Mouse (Mus musculus) ES-E14 (cell line): ENCODE results near the gene Paqr3. TPM values are rescaled to one million over a fixed set of nuclear protein-coding genes. Genes with fewer than 3 reads are reported as not detected.
A peak's percentile ranks its signal among the peaks of the same experiment; 100 is the strongest.

Experiments used
- DNase-seq: peaks from one replicate; pipeline ENCODE4 v3.0.0-alpha.2; 2013; ENCODE audit warnings: low read depth, low spot score
- H3K27ac ChIP-seq: 2 replicates; pipeline ENCODE4 v1.5.1; 2012; ENCODE audit warnings: low read depth, mild to moderate bottlenecking, low read length, moderate library complexity, mixed read lengths; ENCODE audit not compliant: poor library complexity, insufficient read depth, severe bottlenecking
- H3K36me3 ChIP-seq: 2 replicates; pipeline ENCODE4 v1.6.1; 2012; ENCODE audit warnings: mild to moderate bottlenecking, low read length, moderate library complexity, mixed read lengths; ENCODE audit not compliant: control insufficient read depth, poor library complexity, insufficient read depth, severe bottlenecking
- H3K4me1 ChIP-seq, 2 experiments: fragments of 150-350 bp in 1 of 2; sonication (generic) in 1 of 2; 2 replicates each; pipeline ENCODE4 v1.6.1; 2012; ENCODE audit warnings: low read length in 2 of 2, mild to moderate bottlenecking in 1 of 2, mixed read lengths in 1 of 2; ENCODE audit not compliant: control insufficient read depth in 2 of 2, insufficient read depth in 2 of 2, poor library complexity in 1 of 2
- H3K4me3 ChIP-seq, 2 experiments: fragments of 150-350 bp in 1 of 2; sonication (generic) in 1 of 2; 2 replicates each; pipeline ENCODE4 v1.5.1; 2012; ENCODE audit warnings: low read length in 2 of 2, low read depth in 1 of 2, mild to moderate bottlenecking in 1 of 2, mixed read lengths in 1 of 2; ENCODE audit not compliant: insufficient read depth in 1 of 2, poor library complexity in 1 of 2, severe bottlenecking in 1 of 2
- H3K9ac ChIP-seq: 2 replicates; pipeline ENCODE4 v1.6.1; 2012; ENCODE audit warnings: low read depth, mild to moderate bottlenecking, low read length, mixed read lengths; ENCODE audit not compliant: poor library complexity, insufficient read depth, severe bottlenecking
- H3K9me3 ChIP-seq: fragments of 150-350 bp; sonication (generic); 2 replicates; pipeline ENCODE4 v1.6.1; 2012; ENCODE audit warnings: low read depth, mild to moderate bottlenecking, low read length; ENCODE audit not compliant: control insufficient read depth, insufficient read depth
- CHD2 ChIP-seq: IDR thresholded peaks from 2 replicates; pipeline ENCODE4 v1.6.1; 2014; ENCODE audit warnings: mild to moderate bottlenecking, low read depth, low read length, inconsistent platforms
- HCFC1 ChIP-seq: IDR thresholded peaks from 2 replicates; pipeline ENCODE4 v1.6.1; 2012; ENCODE audit warnings: low read length, inconsistent platforms, borderline replicate concordance; ENCODE audit not compliant: insufficient read depth
- MAFK ChIP-seq: IDR thresholded peaks from 2 replicates; pipeline ENCODE4 v1.6.1; 2014; ENCODE audit warnings: mild to moderate bottlenecking, low read depth, low read length, inconsistent platforms; ENCODE audit not compliant: insufficient read depth
- ZC3H11A ChIP-seq: IDR thresholded peaks from 2 replicates; pipeline ENCODE4 v1.6.1; 2012; ENCODE audit warnings: low read depth, mild to moderate bottlenecking, inconsistent platforms, low read length, borderline replicate concordance
- ZNF384 ChIP-seq: IDR thresholded peaks from 2 replicates; pipeline ENCODE4 v1.6.1; 2012; ENCODE audit warnings: low read depth, low read length, inconsistent platforms
- in situ Hi-C, 2 experiments: fragments of 600-800 bp; cut with MboI; formaldehyde crosslinking; loops; one replicate each; pipeline ENCODE4 v1.15.1; 2025; ENCODE audit warnings: low sequenced_read_pairs in 2 of 2, inconsistent platforms in 1 of 2; ENCODE audit not compliant: unreplicated experiment in 2 of 2
- total RNA-seq: library from RNA; depleted of rRNA; stranded (reverse); fragments of 300-350 nt; gene quantifications from 2 replicates; pipeline ENCODE4 v1.2.3, GENCODE M21; 2012

Gene Paqr3
- total RNA-seq, 1 experiment, result 10.0 TPM

DNA sequence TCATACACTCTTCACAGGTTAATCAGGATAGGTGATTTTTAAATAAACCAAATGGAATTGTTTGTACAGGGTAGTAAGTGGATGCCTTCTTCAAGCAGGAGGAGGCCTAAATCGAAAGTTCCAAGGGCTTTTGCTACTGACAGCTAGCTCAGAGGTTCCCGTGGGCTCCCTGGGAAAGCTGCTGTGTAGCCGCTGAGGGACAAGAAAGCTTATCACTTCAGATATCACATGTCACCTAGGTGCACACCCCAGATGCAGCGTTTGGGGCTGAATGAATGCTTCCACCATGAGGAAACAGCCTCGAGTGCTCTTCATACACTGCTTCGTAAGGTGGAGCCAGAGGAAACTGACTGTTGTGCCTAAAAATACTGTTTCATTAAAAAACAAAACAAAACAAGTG is 23.2 kb downstream of the Paqr3 start:
- no peaks in the 10 kb centered on the region; the same call in 1 of the 2 replicates for H3K36me3 ChIP-seq
- H3K9me3 ChIP-seq, result no peaks in the 10 kb centered on the region
- peaks cover 0 to 6% of the 10 kb centered on the region in 2 experiments; a peak in 3 of 4 replicates for H3K4me1 ChIP-seq
- in situ Hi-C loops, result no loop called here
- H3K27ac ChIP-seq, result no peak overlapping the region
- no peak overlapping the region for H3K4me3 ChIP-seq
- TF ChIP-seq MAFK, result no peak
- TF ChIP-seq CHD2, result no peak
- no peak for TF ChIP-seq HCFC1
- no peak for TF ChIP-seq ZC3H11A
- TF ChIP-seq ZNF384, result no peak
- H3K9ac ChIP-seq, result no peak overlapping the region
- no peak for DNase-seq

DNA sequence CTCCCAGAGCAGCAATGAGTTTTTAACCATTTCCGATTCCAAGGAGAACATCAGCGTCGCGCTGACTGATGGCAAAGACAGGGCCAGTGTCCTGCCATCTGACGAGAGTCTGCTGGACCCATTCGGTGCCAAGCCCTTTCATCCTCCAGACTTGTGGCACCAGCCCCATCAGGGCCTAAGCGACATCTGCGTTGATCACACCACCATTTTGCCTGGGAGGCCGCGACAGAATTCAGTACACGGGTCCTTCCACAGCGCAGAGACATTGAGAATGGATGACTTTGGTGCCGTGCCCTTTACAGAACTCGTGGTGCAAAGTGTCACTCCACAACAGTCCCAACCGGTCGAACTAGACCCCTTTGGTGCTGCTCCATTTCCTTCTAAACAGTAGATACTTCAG is 23.6 kb downstream of the Paqr3 start:
- H3K36me3 ChIP-seq, result no peaks in the 10 kb centered on the region; the same call in 1 of the 2 replicates
- H3K9ac ChIP-seq, result peak overlapping the region; percentile 19; the same call in 1 of the 2 replicates
- TF ChIP-seq HCFC1 (no peak), CHD2 (no peak), ZC3H11A (no peak), ZNF384 (no peak), MAFK (no peak)
- no peak for DNase-seq
- H3K9me3 ChIP-seq, result no peaks in the 10 kb centered on the region
- peak overlapping the region; percentile 41 to 51 for H3K4me3 ChIP-seq
- in situ Hi-C loops, result no loop called here
- peaks cover 0 to 6% of the 10 kb centered on the region in 2 experiments; a peak in 3 of 4 replicates for H3K4me1 ChIP-seq
- no peak overlapping the region for H3K27ac ChIP-seq

DNA sequence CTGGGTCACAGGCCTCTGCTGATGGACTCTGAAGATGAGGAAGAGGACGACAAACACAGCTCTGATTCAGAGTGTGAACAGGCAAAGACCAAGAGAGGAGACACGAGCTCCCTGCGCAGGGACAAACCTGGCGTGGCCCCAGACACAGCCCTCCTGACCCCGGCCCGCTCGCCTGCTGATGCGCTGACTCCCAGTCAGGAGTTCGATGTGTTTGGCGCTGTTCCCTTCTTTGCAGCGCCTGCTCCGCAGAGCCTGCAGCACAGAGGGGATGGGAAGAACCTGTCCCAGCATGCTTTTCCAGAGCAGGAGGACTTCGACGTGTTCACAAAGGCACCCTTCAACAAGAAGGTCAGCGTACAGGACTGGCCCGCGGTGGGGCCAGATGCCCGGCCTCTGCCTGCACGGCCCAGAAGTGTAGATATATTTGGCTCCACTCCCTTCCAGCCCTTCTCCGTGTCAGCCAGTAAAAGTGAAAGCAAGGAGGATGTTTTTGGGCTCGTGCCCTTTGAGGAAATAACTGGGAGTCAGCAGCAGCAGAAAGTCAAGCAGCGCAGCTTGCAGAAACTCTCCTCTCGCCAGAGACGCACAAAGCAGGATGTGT is 24.3 kb downstream of the Paqr3 start:
- no peak for DNase-seq
- Histone ChIP-seq H3K9ac (0 out of 2 replicates have a peak overlapping the region, but pooled peaks have one; percentile 19), H3K4me3 (peak overlapping the region; percentile 41 to 51), H3K27ac (no peak overlapping the region), H3K36me3 (no peaks in the 10 kb centered on the region; the same call in 1 of the 2 replicates), H3K4me1 (peaks cover 0 to 6% of the 10 kb centered on the region in 2 experiments; a peak in 3 of 4 replicates), H3K9me3 (no peaks in the 10 kb centered on the region)
- TF ChIP-seq ZNF384 (no peak), HCFC1 (no peak), ZC3H11A (no peak), CHD2 (no peak), MAFK (no peak)
- in situ Hi-C loops, result no loop called here

DNA sequence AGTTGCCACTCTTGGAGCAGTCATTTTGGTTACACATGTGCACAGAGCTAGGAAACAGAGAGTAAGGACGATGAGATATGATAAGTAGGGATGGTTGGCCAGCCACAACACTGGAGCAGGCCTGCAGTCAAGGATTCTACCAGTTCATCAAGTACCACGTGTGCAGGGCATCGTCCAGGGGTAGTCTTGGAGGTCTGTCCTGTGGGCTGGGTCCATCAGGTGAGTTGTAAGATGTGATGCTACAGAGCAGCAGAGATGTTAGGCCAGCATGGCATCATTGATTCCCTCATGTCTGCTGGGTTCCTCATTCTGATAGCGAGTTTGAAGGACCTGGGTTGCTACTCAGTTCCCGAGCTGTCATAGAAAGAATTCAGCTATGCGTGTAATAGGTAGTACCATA is 26.3 kb downstream of the Paqr3 start:
- H3K36me3 ChIP-seq, result no peaks in the 10 kb centered on the region; the same call in 1 of the 2 replicates
- no peak for TF ChIP-seq CHD2
- no peak for TF ChIP-seq ZC3H11A
- no peak for TF ChIP-seq MAFK
- TF ChIP-seq HCFC1, result no peak
- no peak for TF ChIP-seq ZNF384
- in situ Hi-C loops, result no loop called here
- no peak overlapping the region for H3K27ac ChIP-seq
- no peak overlapping the region for H3K9ac ChIP-seq
- no peak overlapping the region for H3K4me3 ChIP-seq
- peaks cover 0 to 4% of the 10 kb centered on the region in 2 experiments; a peak in 2 of 4 replicates for H3K4me1 ChIP-seq
- no peak for DNase-seq
- H3K9me3 ChIP-seq, result no peaks in the 10 kb centered on the region
